Mouse (Mus musculus) bone marrow, adult 2 months (tissue): Measurements from ENCODE around the gene Spop.

Source experiments
- CTCF ChIP-seq: fragments of 200-500 bp; IDR thresholded peaks from 2 replicates; pipeline ENCODE4 v1.5.1; 2011; ENCODE audit warnings: low read length, control low read depth; ENCODE audit not compliant: control insufficient read depth, insufficient read depth
- POLR2A ChIP-seq: fragments of 200-500 bp; IDR thresholded peaks from 2 replicates; pipeline ENCODE4 v1.6.1; 2011; ENCODE audit warnings: low read depth, mild to moderate bottlenecking, control low read depth, low read length, borderline replicate concordance; ENCODE audit not compliant: control insufficient read depth

DNA sequence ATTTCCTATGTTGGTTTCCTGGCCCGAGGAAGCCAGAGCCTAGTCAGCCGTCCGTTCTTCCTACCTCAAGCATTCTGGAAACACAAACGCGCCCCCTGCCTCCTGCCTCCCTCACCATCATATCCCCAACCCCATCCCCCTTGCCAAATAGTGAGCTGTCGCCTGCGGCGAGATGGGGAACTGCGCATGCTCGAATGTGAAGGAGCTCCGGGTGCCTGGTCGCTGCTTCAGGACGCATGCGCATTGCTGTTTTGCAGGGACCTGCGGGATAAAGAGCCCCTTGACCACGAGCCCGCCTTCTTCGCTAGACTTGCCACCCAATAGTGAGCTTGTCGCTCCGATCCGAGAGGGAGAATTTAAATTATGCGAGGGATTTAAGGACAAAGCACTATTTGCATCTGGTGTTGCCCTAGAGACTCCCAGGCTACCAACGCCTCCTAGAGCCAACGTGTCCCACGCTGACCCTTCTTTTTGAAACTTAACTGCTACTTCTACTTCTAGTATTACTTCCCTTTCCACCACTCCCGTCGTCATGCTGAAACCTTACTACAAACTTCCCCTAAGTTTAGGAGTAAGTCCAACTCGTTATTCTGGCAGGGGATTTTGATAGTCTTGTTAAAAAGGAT, 769 bp downstream of the Spop start:
- TF ChIP-seq CTCF = 0 out of 2 replicates have a peak, but pooled peaks have one; percentile 11
- TF ChIP-seq POLR2A = peak; percentile 46; the same call in 1 of the 2 replicates
